15 mouse cellular contexts compared by ENCODE assay signal in the genomic region with DNA sequence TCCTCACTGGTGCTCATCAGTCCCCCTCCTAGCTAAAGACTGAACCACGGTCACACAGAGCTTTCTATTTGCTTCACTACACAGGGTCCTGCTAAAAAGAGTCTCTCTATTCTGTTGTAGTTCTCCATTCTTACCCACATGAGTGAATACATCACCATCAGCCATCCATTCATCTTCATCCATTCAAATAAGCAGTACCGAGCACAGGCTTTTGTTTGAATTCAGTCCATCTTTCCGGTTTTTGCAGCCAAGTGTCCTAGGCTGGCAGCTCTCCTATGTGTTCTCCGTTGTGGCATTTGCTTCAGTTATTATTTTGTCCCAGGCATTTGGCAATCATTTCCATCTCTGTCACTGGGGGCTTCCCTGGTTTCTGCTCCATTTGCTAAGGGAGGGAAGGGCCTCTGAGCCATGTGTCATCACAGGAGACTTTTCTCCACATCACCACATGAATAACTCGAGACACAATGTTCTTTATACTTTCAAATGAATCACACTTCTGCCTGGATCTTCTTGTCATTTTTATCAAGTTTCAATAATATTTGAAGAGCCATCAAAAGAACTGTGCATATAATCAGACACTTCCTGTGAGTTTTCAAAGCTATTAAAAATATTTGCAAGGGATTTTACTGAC.
DNase-seq lines count a peak whose midpoint lies in the region; ATAC-seq and TF ChIP-seq lines count a peak whose summit lies in the region.
"Had no signal": no experiment of that assay in that cellular context is flagged by ENCODE, and none has a peak within 500 bp of the region (broad histone marks: within the 10 kb centered on the region; RNA-seq: fewer than 3 reads in every experiment).

No protein-coding gene starts in this region.

- no peak overlapping the region for H3K27ac ChIP-seq in neural tube, embryonic 11.5 days (ENCODE audit: low read depth, low read length)
- no peak overlapping the region for H3K27ac ChIP-seq in neural tube, embryonic 15.5 days (replicated peaks)
- no peak overlapping the region for H3K27ac ChIP-seq in forebrain, embryonic 14.5 days (ENCODE audit: low read depth, low read length)
- H3K27ac ChIP-seq in hindbrain, postnatal 0 days, result no peak overlapping the region
- H3K27ac ChIP-seq: layer of hippocampus, adult 2 months; liver, embryonic 15.5 days had no signal

- no peak overlapping the region for H3K4me2 ChIP-seq in neural tube, embryonic 11.5 days (ENCODE audit: low read depth)
- no peak overlapping the region for H3K4me2 ChIP-seq in neural tube, embryonic 15.5 days
- no peak overlapping the region for H3K4me2 ChIP-seq in forebrain, embryonic 14.5 days (ENCODE audit: low read length)
- H3K4me2 ChIP-seq in hindbrain, postnatal 0 days (ENCODE audit: low read depth, low read length), result no peak overlapping the region
- H3K4me2 ChIP-seq: liver, embryonic 15.5 days had no signal

- no peaks in the 10 kb centered on the region for H3K4me1 ChIP-seq in neural tube, embryonic 11.5 days (ENCODE audit: control insufficient read depth, insufficient read depth, low read length)
- H3K4me1 ChIP-seq in neural tube, embryonic 15.5 days, result no peaks in the 10 kb centered on the region
- no peaks in the 10 kb centered on the region for H3K4me1 ChIP-seq in forebrain, embryonic 14.5 days (ENCODE audit: control insufficient read depth, insufficient read depth, low read length)
- no peaks in the 10 kb centered on the region for H3K4me1 ChIP-seq in hindbrain, postnatal 0 days (ENCODE audit: insufficient read depth, low read length)
- H3K4me1 ChIP-seq: liver, embryonic 15.5 days had no signal

- no peak overlapping the region for H3K4me3 ChIP-seq in neural tube, embryonic 11.5 days (ENCODE audit: low read depth, low read length)
- H3K4me3 ChIP-seq in neural tube, embryonic 15.5 days (replicated peaks), result no peak overlapping the region
- no peak overlapping the region for H3K4me3 ChIP-seq in forebrain, embryonic 14.5 days (ENCODE audit: low read depth, low read length)
- H3K4me3 ChIP-seq in hindbrain, postnatal 0 days (ENCODE audit: low read length), result no peak overlapping the region
- H3K4me3 ChIP-seq: layer of hippocampus, adult 2 months; liver, embryonic 15.5 days had no signal

- H3K9me3 ChIP-seq in neural tube, embryonic 11.5 days (ENCODE audit: control insufficient read depth, low read length), result no peaks in the 10 kb centered on the region
- no peaks in the 10 kb centered on the region for H3K9me3 ChIP-seq in neural tube, embryonic 15.5 days (replicated peaks)
- H3K9me3 ChIP-seq in forebrain, embryonic 14.5 days (replicated peaks; ENCODE audit: control insufficient read depth, low read length), result no peaks in the 10 kb centered on the region
- no peaks in the 10 kb centered on the region for H3K9me3 ChIP-seq in hindbrain, postnatal 0 days (ENCODE audit: low read length)
- H3K9me3 ChIP-seq: liver, embryonic 15.5 days had no signal

- peak; percentile 12 for DNase-seq in neural tube, embryonic 11.5 days (ENCODE audit: low spot score)
- peak; percentile 10 for DNase-seq in forebrain, embryonic 14.5 days (ENCODE audit: low spot score)
- DNase-seq in hindbrain, postnatal 0 days (ENCODE audit: low spot score), result peak; percentile 44
- peak; percentile 35 for DNase-seq in retina, postnatal 1 day
- DNase-seq in testis, postnatal 10 days (ENCODE audit: low spot score), result no peak
- DNase-seq in adipocyte (ENCODE audit: low spot score), result no peak
- no peak for DNase-seq in thymus, postnatal 14 days
- DNase-seq: cerebellum, adult 9-11 months; heart, postnatal 36 days; kidney, adult 18-20 months; right cerebral cortex, postnatal 25 days; thymus, postnatal 4 days had no signal

- 37% methylated on average over 5 of the region's 5 CpGs for WGBS in neural tube, embryonic 11.5 days
- 16% methylated on average over 5 of the region's 5 CpGs for WGBS in neural tube, embryonic 15.5 days
- 14% methylated on average over 5 of the region's 5 CpGs for WGBS in forebrain, embryonic 14.5 days
- WGBS in hindbrain, postnatal 0 days, result 22% methylated on average over 5 of the region's 5 CpGs

- ATAC-seq in neural tube, embryonic 11.5 days (ENCODE audit: insufficient read depth, low FRiP score, low TSS enrichment), result peak; percentile 50; the same call in 1 of the 2 replicates
- ATAC-seq in neural tube, embryonic 15.5 days (ENCODE audit: low FRiP score), result no peak
- peak; percentile 54; the same call in 1 of the 2 replicates for ATAC-seq in forebrain, embryonic 14.5 days
- peak; percentile 78 for ATAC-seq in hindbrain, postnatal 0 days

- TF ChIP-seq CTCF in hindbrain, postnatal 0 days (IDR thresholded peaks at IDR 0.05; ENCODE audit: low read depth), result no peak

- H3K27me3 ChIP-seq in neural tube, embryonic 11.5 days (ENCODE audit: control insufficient read depth, insufficient read depth, low read length), result no peaks in the 10 kb centered on the region
- H3K27me3 ChIP-seq in neural tube, embryonic 15.5 days (replicated peaks), result no peaks in the 10 kb centered on the region
- no peaks in the 10 kb centered on the region for H3K27me3 ChIP-seq in forebrain, embryonic 14.5 days (replicated peaks; ENCODE audit: control insufficient read depth, insufficient read depth, low read length)
- H3K27me3 ChIP-seq in hindbrain, postnatal 0 days (ENCODE audit: insufficient read depth, low read length), result no peaks in the 10 kb centered on the region
- H3K27me3 ChIP-seq: liver, embryonic 15.5 days had no signal

- no peaks in the 10 kb centered on the region for H3K36me3 ChIP-seq in neural tube, embryonic 11.5 days (ENCODE audit: control insufficient read depth, insufficient read depth, low read length)
- no peaks in the 10 kb centered on the region for H3K36me3 ChIP-seq in neural tube, embryonic 15.5 days
- no peaks in the 10 kb centered on the region for H3K36me3 ChIP-seq in forebrain, embryonic 14.5 days (ENCODE audit: control insufficient read depth, insufficient read depth, low read length)
- H3K36me3 ChIP-seq in hindbrain, postnatal 0 days (ENCODE audit: insufficient read depth, low read length), result no peaks in the 10 kb centered on the region
- H3K36me3 ChIP-seq: liver, embryonic 15.5 days had no signal

- no peak overlapping the region for H3K9ac ChIP-seq in neural tube, embryonic 11.5 days (ENCODE audit: low read length)
- H3K9ac ChIP-seq in neural tube, embryonic 15.5 days (replicated peaks), result no peak overlapping the region
- no peak overlapping the region for H3K9ac ChIP-seq in forebrain, embryonic 14.5 days (ENCODE audit: low read length)
- H3K9ac ChIP-seq in hindbrain, postnatal 0 days (replicated peaks; ENCODE audit: low read length), result no peak overlapping the region
- H3K9ac ChIP-seq: liver, embryonic 15.5 days had no signal

Comparison
In these comparisons a context has a peak if more than half of its experiments do, and no peak if none do; other contexts are left out.
1. DNase-seq: peak in neural tube, embryonic 11.5 days (single experiment), forebrain, embryonic 14.5 days (single experiment), hindbrain, postnatal 0 days (single experiment) and retina, postnatal 1 day (single experiment); none in testis, postnatal 10 days (single experiment), adipocyte (single experiment) and thymus, postnatal 14 days (single experiment).